Comparison of ENCODE assay signal across 20 mouse cellular contexts in genomic region chr1:164780851-164781510, GRCm38 (mm10). TPM values are rescaled to one million over a fixed set of nuclear protein-coding genes. Genes with fewer than 3 reads are reported as not detected.
DNase-seq lines count a peak whose midpoint lies in the region; ATAC-seq and TF ChIP-seq lines count a peak whose summit lies in the region.
"Had no signal": no experiment of that assay in that cellular context is flagged by ENCODE, and none has a peak within 500 bp of the region (broad histone marks: within the 10 kb centered on the region; RNA-seq: fewer than 3 reads in every experiment).

No protein-coding gene starts in this region.

- 53% methylated on average over 7 of the region's 7 CpGs for WGBS in heart, embryonic 10.5 days
- WGBS in heart, adult 2 months: 51% methylated on average over 7 of the region's 7 CpGs
- 48% methylated on average over 7 of the region's 7 CpGs for WGBS in hindbrain, embryonic 11.5 days
- 54% methylated on average over 7 of the region's 7 CpGs for WGBS in hindbrain, embryonic 12.5 days
- 45% methylated on average over 7 of the region's 7 CpGs for WGBS in midbrain, embryonic 13.5 days
- 42% methylated on average over 7 of the region's 7 CpGs for WGBS in midbrain, embryonic 16.5 days
- 49% methylated on average over 7 of the region's 7 CpGs for WGBS in midbrain, embryonic 15.5 days

- TF ChIP-seq EP300 in heart, adult 2 months (IDR thresholded peaks at IDR 0.05; ENCODE audit: insufficient read depth, low read depth, low read length): no peak

- intact Hi-C loops in heart, adult 2 months (cut with DNase I): no loop called here

- H3K4me3 ChIP-seq in heart, embryonic 10.5 days: no peak overlapping the region
- H3K4me3 ChIP-seq in heart, adult 2 months: no peak overlapping the region
- H3K4me3 ChIP-seq in hindbrain, embryonic 11.5 days (ENCODE audit: low read depth, low read length): no peak overlapping the region
- H3K4me3 ChIP-seq in hindbrain, embryonic 12.5 days: no peak overlapping the region
- no peak overlapping the region for H3K4me3 ChIP-seq in midbrain, embryonic 13.5 days (replicated peaks)
- H3K4me3 ChIP-seq in midbrain, embryonic 16.5 days (ENCODE audit: low read depth, low read length): no peak overlapping the region
- H3K4me3 ChIP-seq in midbrain, embryonic 15.5 days: no peak overlapping the region
- H3K4me3 ChIP-seq: embryonic facial prominence, embryonic 15.5 days; limb, embryonic 15.5 days; liver, embryonic 15.5 days had no signal

- ATAC-seq in hindbrain, embryonic 11.5 days (ENCODE audit: low FRiP score): 0 out of 2 replicates have a peak, but pooled peaks have one; percentile 27
- no peak; the same call in 1 of the 2 replicates for ATAC-seq in hindbrain, embryonic 12.5 days (ENCODE audit: low FRiP score)
- ATAC-seq in midbrain, embryonic 13.5 days: 0 out of 2 replicates have a peak, but pooled peaks have one; percentile 53
- no peak for ATAC-seq in midbrain, embryonic 16.5 days
- ATAC-seq in midbrain, embryonic 15.5 days (replicated peaks): 0 out of 2 replicates have a peak, but pooled peaks have one; percentile 50

- no peak overlapping the region for H3K9ac ChIP-seq in heart, adult 2 months (ENCODE audit: low read depth, low read length)
- no peak overlapping the region for H3K9ac ChIP-seq in hindbrain, embryonic 11.5 days (ENCODE audit: low read depth, low read length)
- no peak overlapping the region for H3K9ac ChIP-seq in hindbrain, embryonic 12.5 days
- no peak overlapping the region for H3K9ac ChIP-seq in midbrain, embryonic 13.5 days (replicated peaks)
- no peak overlapping the region for H3K9ac ChIP-seq in midbrain, embryonic 16.5 days (ENCODE audit: low read depth, low read length)
- H3K9ac ChIP-seq in midbrain, embryonic 15.5 days: no peak overlapping the region
- H3K9ac ChIP-seq: embryonic facial prominence, embryonic 15.5 days; limb, embryonic 15.5 days; liver, embryonic 15.5 days had no signal

- no peaks in the 10 kb centered on the region for H3K27me3 ChIP-seq in heart, embryonic 10.5 days (ENCODE audit: insufficient read depth, poor library complexity, severe bottlenecking)
- H3K27me3 ChIP-seq in heart, adult 2 months (ENCODE audit: control insufficient read depth, insufficient read depth, low read length): no peaks in the 10 kb centered on the region
- H3K27me3 ChIP-seq in hindbrain, embryonic 11.5 days (ENCODE audit: control insufficient read depth, insufficient read depth, low read length): no peaks in the 10 kb centered on the region
- H3K27me3 ChIP-seq in hindbrain, embryonic 12.5 days: no peaks in the 10 kb centered on the region
- no peaks in the 10 kb centered on the region for H3K27me3 ChIP-seq in midbrain, embryonic 13.5 days
- no peaks in the 10 kb centered on the region for H3K27me3 ChIP-seq in midbrain, embryonic 16.5 days (ENCODE audit: control insufficient read depth, insufficient read depth, low read depth, low read length)
- no peaks in the 10 kb centered on the region for H3K27me3 ChIP-seq in midbrain, embryonic 15.5 days (replicated peaks)
- H3K27me3 ChIP-seq: embryonic facial prominence, embryonic 15.5 days; limb, embryonic 15.5 days; liver, embryonic 15.5 days had no signal

- H3K4me1 ChIP-seq in heart, embryonic 10.5 days: peaks cover 12% of the 10 kb centered on the region
- no peaks in the 10 kb centered on the region for H3K4me1 ChIP-seq in heart, adult 2 months (ENCODE audit: control insufficient read depth, insufficient read depth, low read length)
- H3K4me1 ChIP-seq in hindbrain, embryonic 11.5 days (replicated peaks; ENCODE audit: control insufficient read depth, insufficient read depth, low read length): no peaks in the 10 kb centered on the region
- peaks cover 7% of the 10 kb centered on the region; the same call in 1 of the 2 replicates for H3K4me1 ChIP-seq in hindbrain, embryonic 12.5 days
- H3K4me1 ChIP-seq in midbrain, embryonic 13.5 days (replicated peaks): peaks cover 12% of the 10 kb centered on the region
- no peaks in the 10 kb centered on the region for H3K4me1 ChIP-seq in midbrain, embryonic 16.5 days (ENCODE audit: control insufficient read depth, insufficient read depth, low read length)
- H3K4me1 ChIP-seq in midbrain, embryonic 15.5 days: no peaks in the 10 kb centered on the region
- H3K4me1 ChIP-seq: liver, embryonic 15.5 days had no signal

- no peaks in the 10 kb centered on the region for H3K9me3 ChIP-seq in heart, embryonic 10.5 days
- no peaks in the 10 kb centered on the region for H3K9me3 ChIP-seq in hindbrain, embryonic 11.5 days (ENCODE audit: control insufficient read depth, low read length)
- H3K9me3 ChIP-seq in hindbrain, embryonic 12.5 days (replicated peaks): no peaks in the 10 kb centered on the region
- H3K9me3 ChIP-seq in midbrain, embryonic 13.5 days: no peaks in the 10 kb centered on the region
- H3K9me3 ChIP-seq in midbrain, embryonic 16.5 days (replicated peaks; ENCODE audit: control insufficient read depth, low read length, poor library complexity, severe bottlenecking): no peaks in the 10 kb centered on the region
- no peaks in the 10 kb centered on the region for H3K9me3 ChIP-seq in midbrain, embryonic 15.5 days
- H3K9me3 ChIP-seq: embryonic facial prominence, embryonic 15.5 days; limb, embryonic 15.5 days; liver, embryonic 15.5 days had no signal

- no peak for TF ChIP-seq CTCF in heart, adult 2 months (IDR thresholded peaks at IDR 0.05)

- DNase-seq in heart, embryonic 10.5 days (ENCODE audit: low spot score): no peak
- DNase-seq in heart, adult 2 months: no peak
- DNase-seq in hindbrain, embryonic 11.5 days (ENCODE audit: low spot score): no peak
- no peak for DNase-seq in cerebellum, adult 8-10 months
- DNase-seq: adrenal gland, postnatal 10 days; cerebellum, adult 11-12 months; cerebellum, postnatal 36 days; gastrocnemius, postnatal 25 days; heart, postnatal 10 days; kidney, adult 8-10 months; kidney, postnatal 14 days; right cerebral cortex, postnatal 4 days; thymus, adult 2 months had no signal

- no peak overlapping the region for H3K4me2 ChIP-seq in hindbrain, embryonic 11.5 days (replicated peaks; ENCODE audit: low read depth, low read length)
- H3K4me2 ChIP-seq in hindbrain, embryonic 12.5 days (replicated peaks): no peak overlapping the region
- no peak overlapping the region for H3K4me2 ChIP-seq in midbrain, embryonic 13.5 days (replicated peaks)
- no peak overlapping the region for H3K4me2 ChIP-seq in midbrain, embryonic 16.5 days (ENCODE audit: low read length)
- no peak overlapping the region for H3K4me2 ChIP-seq in midbrain, embryonic 15.5 days
- H3K4me2 ChIP-seq: embryonic facial prominence, embryonic 15.5 days; limb, embryonic 15.5 days; liver, embryonic 15.5 days had no signal

- no peaks in the 10 kb centered on the region for H3K79me2 ChIP-seq in heart, adult 2 months (replicated peaks; ENCODE audit: control insufficient read depth, insufficient read depth, low read length)

- H3K27ac ChIP-seq in heart, embryonic 10.5 days: peak overlapping the region; percentile 64
- no peak overlapping the region for H3K27ac ChIP-seq in heart, adult 2 months
- no peak overlapping the region for H3K27ac ChIP-seq in hindbrain, embryonic 11.5 days (ENCODE audit: low read depth, low read length)
- no peak overlapping the region for H3K27ac ChIP-seq in hindbrain, embryonic 12.5 days
- H3K27ac ChIP-seq in midbrain, embryonic 13.5 days: no peak overlapping the region
- H3K27ac ChIP-seq in midbrain, embryonic 16.5 days (ENCODE audit: low read length): no peak overlapping the region
- no peak overlapping the region for H3K27ac ChIP-seq in midbrain, embryonic 15.5 days
- H3K27ac ChIP-seq: embryonic facial prominence, embryonic 15.5 days; limb, embryonic 15.5 days; liver, embryonic 15.5 days had no signal

- H3K36me3 ChIP-seq in heart, embryonic 10.5 days: no peaks in the 10 kb centered on the region
- H3K36me3 ChIP-seq in heart, adult 2 months (ENCODE audit: control insufficient read depth, insufficient read depth, low read length): no peaks in the 10 kb centered on the region
- H3K36me3 ChIP-seq in hindbrain, embryonic 11.5 days (ENCODE audit: control insufficient read depth, insufficient read depth, low read length): no peaks in the 10 kb centered on the region
- no peaks in the 10 kb centered on the region for H3K36me3 ChIP-seq in hindbrain, embryonic 12.5 days
- H3K36me3 ChIP-seq in midbrain, embryonic 13.5 days: no peaks in the 10 kb centered on the region
- H3K36me3 ChIP-seq in midbrain, embryonic 16.5 days (ENCODE audit: control insufficient read depth, insufficient read depth, low read length): no peaks in the 10 kb centered on the region
- H3K36me3 ChIP-seq in midbrain, embryonic 15.5 days (replicated peaks): no peaks in the 10 kb centered on the region
- H3K36me3 ChIP-seq: embryonic facial prominence, embryonic 15.5 days; limb, embryonic 15.5 days; liver, embryonic 15.5 days had no signal

- no peak for TF ChIP-seq POLR2A in heart, adult 2 months (IDR thresholded peaks at IDR 0.05; ENCODE audit: insufficient read depth, low read depth, low read length)

RNA-seq across cellular contexts. Expression of gene Dpt, which starts 15.5 kb away (rescaled TPM):
- polyA plus RNA-seq in heart, embryonic 10.5 days (2016; fragmentation: Nextera tagmentation; extraction: Ambion mirVana): 0.07 TPM in 1 of 2 replicates, not detected in the other
- total RNA-seq in heart, adult 2 months (2021): 100 to 1,000 TPM in 1 of 2 experiments, 10 to 100 TPM in 1; 89.3 to 108 TPM
- 69.7 and 129 TPM in 2 replicates for polyA plus RNA-seq in heart, adult 2 months (2012; rRNA removed)
- polyA plus RNA-seq in hindbrain, embryonic 11.5 days (2014; fragmentation: Nextera tagmentation; extraction: Ambion mirVana): 0.12 and 0.14 TPM in 2 replicates
- 0.28 and 0.78 TPM in 2 replicates for polyA plus RNA-seq in hindbrain, embryonic 12.5 days (2016; fragmentation: Nextera tagmentation; extraction: Ambion mirVana)
- polyA plus RNA-seq in midbrain, embryonic 13.5 days (2015; fragmentation: Nextera tagmentation; extraction: Ambion mirVana): 0.15 TPM in 1 of 2 replicates, not detected in the other
- polyA plus RNA-seq in midbrain, embryonic 16.5 days (2015; fragmentation: Nextera tagmentation; extraction: Ambion mirVana): 0.11 and 0.38 TPM in 2 replicates
- polyA plus RNA-seq in midbrain, embryonic 15.5 days (2015; fragmentation: Nextera tagmentation; extraction: Ambion mirVana): 0.32 and 0.41 TPM in 2 replicates

Comparison
In these comparisons a context has a peak if more than half of its experiments do, and no peak if none do; other contexts are left out.
1. ATAC-seq: peak in hindbrain, embryonic 11.5 days (single experiment), midbrain, embryonic 13.5 days (single experiment) and midbrain, embryonic 15.5 days (single experiment); none in hindbrain, embryonic 12.5 days (single experiment) and midbrain, embryonic 16.5 days (single experiment).
2. RNA of gene Dpt, which starts 15.5 kb away (polyA plus RNA-seq): 69.7 to 129 TPM in heart, adult 2 months; 0.32 to 0.41 TPM in midbrain, embryonic 15.5 days, 0.11 to 0.38 TPM in midbrain, embryonic 16.5 days, 0.28 to 0.78 TPM in hindbrain, embryonic 12.5 days, 0.12 to 0.14 TPM in hindbrain, embryonic 11.5 days, 0.07 TPM in heart, embryonic 10.5 days and 0.15 TPM in midbrain, embryonic 13.5 days; every median in the first group is over 10 times any median in the second.